Mouse (Mus musculus): Measurements from ENCODE around the gene Zfhx2. TPM values are rescaled to one million over a fixed set of nuclear protein-coding genes. Genes with fewer than 3 reads are reported as not detected.
A peak's percentile ranks its signal among the peaks of the same experiment; 100 is the strongest.

Gene Zfhx2
- total RNA-seq, 1 experiment: 9.4 TPM

DNA sequence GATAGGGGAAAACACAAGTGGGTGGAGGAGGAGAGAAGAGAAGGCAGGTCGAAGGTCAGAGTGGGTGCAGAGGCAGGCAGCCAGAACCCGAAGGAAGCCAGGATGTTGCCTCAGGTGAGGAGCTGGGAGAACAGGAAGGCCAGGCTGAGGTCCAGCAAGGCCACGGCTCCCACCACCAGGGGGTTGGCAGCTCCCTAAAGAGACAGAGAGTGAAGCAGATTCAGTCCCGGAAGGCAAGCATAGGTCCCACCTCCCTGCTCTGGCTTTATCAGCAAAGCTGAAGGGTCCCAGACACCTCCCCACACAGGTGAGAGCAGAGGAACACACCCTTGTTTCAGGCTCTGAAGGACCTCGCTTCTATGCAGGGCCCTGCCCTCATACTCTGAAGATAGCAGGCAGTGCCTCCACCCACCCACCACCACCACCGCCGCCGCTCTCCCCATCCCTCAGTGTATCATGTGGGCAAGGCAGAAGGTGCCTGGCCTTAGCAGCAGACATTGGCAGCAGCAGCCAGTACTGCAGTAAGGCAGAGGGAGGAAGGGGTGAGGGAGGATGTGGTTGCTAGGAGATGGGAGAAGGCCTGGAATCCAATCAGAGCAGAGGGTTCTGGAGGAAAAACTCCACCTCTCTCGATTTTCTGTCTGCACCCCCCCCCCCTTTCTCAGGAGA lies 16.2 kb upstream of the Zfhx2 start:
- Histone ChIP-seq H3K9me3 (ENCODE audit: control insufficient read depth, insufficient read depth, low read depth, low read length) (no peaks in the 10 kb centered on the region), H3K9ac (ENCODE audit: insufficient read depth, low read depth, low read length, poor library complexity, severe bottlenecking) (no peak overlapping the region), H3K4me1 (ENCODE audit: control insufficient read depth in 2 of 2, insufficient read depth in 2 of 2, low read length in 2 of 2, poor library complexity in 1 of 2) (peaks cover 0 to 17% of the 10 kb centered on the region in 2 experiments; a peak in 1 of 4 replicates), H3K27ac (ENCODE audit: insufficient read depth, low read depth, low read length, poor library complexity, severe bottlenecking) (no peak overlapping the region), H3K36me3 (ENCODE audit: control insufficient read depth, insufficient read depth, low read length, poor library complexity, severe bottlenecking) (peaks cover 4% of the 10 kb centered on the region; the same call in 1 of the 2 replicates), H3K4me3 (ENCODE audit: insufficient read depth in 1 of 2, low read depth in 1 of 2, low read length in 2 of 2, poor library complexity in 1 of 2, severe bottlenecking in 1 of 2) (no peak overlapping the region)
- no peak for DNase-seq (ENCODE audit: low read depth, low spot score)
- no peak for TF ChIP-seq ZC3H11A (IDR thresholded peaks at IDR 0.05; ENCODE audit: borderline replicate concordance, low read depth, low read length)
- TF ChIP-seq CHD2 (IDR thresholded peaks at IDR 0.05; ENCODE audit: low read depth, low read length): no peak
- TF ChIP-seq MAFK (IDR thresholded peaks at IDR 0.05; ENCODE audit: insufficient read depth, low read depth, low read length): no peak
- no peak for TF ChIP-seq ZNF384 (IDR thresholded peaks at IDR 0.05; ENCODE audit: low read depth, low read length)
- no peak for TF ChIP-seq HCFC1 (IDR thresholded peaks at IDR 0.05; ENCODE audit: borderline replicate concordance, insufficient read depth, low read length)
- in situ Hi-C loops (cut with MboI; ENCODE audit: low sequenced_read_pairs in 2 of 2, unreplicated experiment in 2 of 2): no loop called here

DNA sequence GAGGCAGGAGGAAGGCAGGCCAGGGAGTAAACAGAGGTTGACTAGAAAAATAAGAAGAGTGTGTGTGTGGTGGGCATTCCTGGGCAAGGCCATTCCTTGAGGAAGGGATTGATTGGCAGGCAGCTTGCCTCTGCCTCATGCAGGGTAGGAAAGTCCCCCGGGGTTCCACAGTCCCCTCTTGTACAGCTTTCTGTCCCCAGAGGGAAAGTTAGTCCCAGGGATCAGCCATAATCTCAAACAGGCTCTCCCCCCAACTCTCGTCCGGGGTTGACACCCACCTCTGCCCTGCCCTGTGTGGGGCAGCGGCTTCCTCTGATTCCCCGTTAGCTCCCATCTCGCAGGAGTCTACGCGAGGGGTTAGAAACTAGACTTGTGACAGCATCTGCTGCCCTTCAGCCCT lies 14.9 kb upstream of the Zfhx2 start:
- no peak overlapping the region for H3K4me3 ChIP-seq (ENCODE audit: insufficient read depth in 1 of 2, low read depth in 1 of 2, low read length in 2 of 2, poor library complexity in 1 of 2, severe bottlenecking in 1 of 2)

DNA sequence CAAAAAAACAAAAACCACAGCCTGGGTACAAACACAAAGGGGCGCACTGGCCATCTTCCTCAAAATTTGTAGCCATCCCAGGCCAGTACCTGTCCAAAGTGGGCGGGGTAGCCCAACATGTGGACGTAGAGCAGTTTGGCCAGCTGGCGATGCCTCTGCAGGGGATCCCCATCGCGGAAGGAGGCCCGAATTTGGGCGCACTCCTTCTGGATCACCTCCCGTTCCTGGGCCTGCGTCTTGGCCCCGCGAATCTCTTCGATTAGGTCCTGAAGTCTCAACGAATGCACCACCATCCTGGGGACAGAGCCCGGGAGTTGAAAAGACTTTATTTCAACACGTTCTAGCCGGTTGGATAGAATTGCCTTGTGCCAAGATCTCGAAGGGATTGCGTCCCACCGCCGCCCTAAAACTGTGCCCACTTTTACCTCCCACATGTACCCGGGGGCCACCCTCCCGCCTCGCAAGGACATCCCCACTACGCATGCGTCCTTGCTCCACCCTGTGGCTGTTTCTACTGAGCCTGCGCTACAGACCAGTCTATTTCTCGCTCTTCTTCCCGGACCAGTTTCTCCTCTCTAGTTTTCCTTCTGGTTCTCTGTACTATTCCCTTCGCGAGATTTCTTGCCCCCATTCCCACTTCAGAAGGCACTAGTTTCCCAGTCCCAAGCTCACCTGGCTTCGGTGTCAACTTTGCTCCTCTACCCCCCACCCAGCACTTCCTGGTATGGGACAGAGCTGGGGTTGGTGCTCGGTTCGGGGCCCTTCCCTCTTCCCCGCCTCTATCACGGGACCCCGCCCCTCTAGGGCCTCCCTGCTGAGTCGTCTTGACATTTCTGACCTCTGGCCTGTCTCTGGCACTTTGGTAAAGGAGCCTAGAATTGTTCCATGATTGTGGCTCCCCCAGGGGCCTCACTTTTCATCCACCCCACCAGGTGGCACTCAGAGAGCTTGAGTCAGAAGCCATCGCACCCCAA lies 14.0 kb upstream of the Zfhx2 start, which contains the start of gene Ap1g2:
Gene Ap1g2 (minus strand): TSS at position 758 of the 974 bp plus-strand sequence.
- TF ChIP-seq CHD2 (IDR thresholded peaks at IDR 0.05; ENCODE audit: low read depth, low read length) (no peak), ZNF384 (IDR thresholded peaks at IDR 0.05; ENCODE audit: low read depth, low read length) (no peak), HCFC1 (IDR thresholded peaks at IDR 0.05; ENCODE audit: borderline replicate concordance, insufficient read depth, low read length) (no peak), ZC3H11A (IDR thresholded peaks at IDR 0.05; ENCODE audit: borderline replicate concordance, low read depth, low read length) (no peak), MAFK (IDR thresholded peaks at IDR 0.05; ENCODE audit: insufficient read depth, low read depth, low read length) (no peak)
- Histone ChIP-seq H3K36me3 (ENCODE audit: control insufficient read depth, insufficient read depth, low read length, poor library complexity, severe bottlenecking) (peaks cover 6% of the 10 kb centered on the region; the same call in 1 of the 2 replicates), H3K27ac (ENCODE audit: insufficient read depth, low read depth, low read length, poor library complexity, severe bottlenecking) (peak within 1 kb of the TSS; percentile 29; the same call in 1 of the 2 replicates), H3K9ac (ENCODE audit: insufficient read depth, low read depth, low read length, poor library complexity, severe bottlenecking) (peak within 1 kb of the TSS; percentile 72), H3K4me1 (ENCODE audit: control insufficient read depth in 2 of 2, insufficient read depth in 2 of 2, low read length in 2 of 2, poor library complexity in 1 of 2) (peaks cover 0 to 21% of the 10 kb centered on the region in 2 experiments; a peak in 1 of 4 replicates), H3K9me3 (ENCODE audit: control insufficient read depth, insufficient read depth, low read depth, low read length) (no peaks in the 10 kb centered on the region), H3K4me3 (ENCODE audit: insufficient read depth in 1 of 2, low read depth in 1 of 2, low read length in 2 of 2, poor library complexity in 1 of 2, severe bottlenecking in 1 of 2) (peak within 1 kb of the TSS; percentile 68 to 72)
- peak; percentile 88 for DNase-seq (ENCODE audit: low read depth, low spot score)
- in situ Hi-C loops (cut with MboI; ENCODE audit: low sequenced_read_pairs in 2 of 2, unreplicated experiment in 2 of 2): no loop called here

More for the DNA sequence above, 14.9 kb upstream of the Zfhx2 start:
- TF ChIP-seq ZC3H11A (IDR thresholded peaks at IDR 0.05; ENCODE audit: borderline replicate concordance, low read depth, low read length) (no peak), CHD2 (IDR thresholded peaks at IDR 0.05; ENCODE audit: low read depth, low read length) (no peak), ZNF384 (IDR thresholded peaks at IDR 0.05; ENCODE audit: low read depth, low read length) (no peak), MAFK (IDR thresholded peaks at IDR 0.05; ENCODE audit: insufficient read depth, low read depth, low read length) (no peak), HCFC1 (IDR thresholded peaks at IDR 0.05; ENCODE audit: borderline replicate concordance, insufficient read depth, low read length) (no peak)
- in situ Hi-C loops (cut with MboI; ENCODE audit: low sequenced_read_pairs in 2 of 2, unreplicated experiment in 2 of 2): no loop called here
- DNase-seq (ENCODE audit: low read depth, low spot score): no peak
- Histone ChIP-seq H3K9ac (ENCODE audit: insufficient read depth, low read depth, low read length, poor library complexity, severe bottlenecking) (no peak overlapping the region), H3K9me3 (ENCODE audit: control insufficient read depth, insufficient read depth, low read depth, low read length) (no peaks in the 10 kb centered on the region), H3K4me1 (ENCODE audit: control insufficient read depth in 2 of 2, insufficient read depth in 2 of 2, low read length in 2 of 2, poor library complexity in 1 of 2) (peaks cover 0 to 16% of the 10 kb centered on the region in 2 experiments; a peak in 1 of 4 replicates), H3K27ac (ENCODE audit: insufficient read depth, low read depth, low read length, poor library complexity, severe bottlenecking) (no peak overlapping the region), H3K36me3 (ENCODE audit: control insufficient read depth, insufficient read depth, low read length, poor library complexity, severe bottlenecking) (peaks cover 6% of the 10 kb centered on the region; the same call in 1 of the 2 replicates)

DNA sequence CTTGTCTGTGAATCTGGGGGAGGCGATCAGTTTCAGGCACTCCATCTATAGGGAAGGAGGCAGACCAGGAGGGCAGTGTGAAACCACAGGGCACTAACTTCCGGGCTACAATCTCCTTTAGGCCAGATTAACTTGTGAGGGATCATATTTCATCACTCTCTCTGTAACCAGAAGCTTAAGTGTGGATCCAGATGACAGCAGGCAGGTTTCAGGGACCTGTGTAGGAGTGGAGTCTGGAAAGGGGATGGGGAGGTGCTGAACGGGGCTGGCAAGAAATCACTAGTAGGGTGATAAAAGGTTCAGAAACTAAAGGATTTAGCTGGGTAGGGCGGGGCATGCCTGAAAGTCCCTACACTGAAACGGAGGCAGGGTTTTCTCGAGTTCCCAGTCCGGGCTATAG lies 13.3 kb upstream of the Zfhx2 start:
- in situ Hi-C loops (cut with MboI; ENCODE audit: low sequenced_read_pairs in 2 of 2, unreplicated experiment in 2 of 2): no loop called here
- DNase-seq (ENCODE audit: low read depth, low spot score): no peak
- H3K9ac ChIP-seq (ENCODE audit: insufficient read depth, low read depth, low read length, poor library complexity, severe bottlenecking): peak overlapping the region; percentile 4; the same call in 1 of the 2 replicates
- no peaks in the 10 kb centered on the region for H3K9me3 ChIP-seq (ENCODE audit: control insufficient read depth, insufficient read depth, low read depth, low read length)
- H3K4me1 ChIP-seq (ENCODE audit: control insufficient read depth in 2 of 2, insufficient read depth in 2 of 2, low read length in 2 of 2, poor library complexity in 1 of 2): peaks cover 0 to 27% of the 10 kb centered on the region in 2 experiments; a peak in 1 of 4 replicates
- peak overlapping the region in 1 of 2 experiments; percentile 68; a peak in 2 of 4 replicates for H3K4me3 ChIP-seq (ENCODE audit: insufficient read depth in 1 of 2, low read depth in 1 of 2, low read length in 2 of 2, poor library complexity in 1 of 2, severe bottlenecking in 1 of 2)
- H3K36me3 ChIP-seq (ENCODE audit: control insufficient read depth, insufficient read depth, low read length, poor library complexity, severe bottlenecking): peaks cover 6% of the 10 kb centered on the region; the same call in 1 of the 2 replicates
- no peak for TF ChIP-seq ZC3H11A (IDR thresholded peaks at IDR 0.05; ENCODE audit: borderline replicate concordance, low read depth, low read length)
- no peak for TF ChIP-seq ZNF384 (IDR thresholded peaks at IDR 0.05; ENCODE audit: low read depth, low read length)
- TF ChIP-seq CHD2 (IDR thresholded peaks at IDR 0.05; ENCODE audit: low read depth, low read length): no peak
- TF ChIP-seq MAFK (IDR thresholded peaks at IDR 0.05; ENCODE audit: insufficient read depth, low read depth, low read length): no peak
- no peak for TF ChIP-seq HCFC1 (IDR thresholded peaks at IDR 0.05; ENCODE audit: borderline replicate concordance, insufficient read depth, low read length)
- H3K27ac ChIP-seq (ENCODE audit: insufficient read depth, low read depth, low read length, poor library complexity, severe bottlenecking): no peak overlapping the region

Data from ES-E14 (cell line).